Mouse (Mus musculus) intestine, embryonic 16.5 days (tissue): ENCODE measurements around the gene Eng. TPM values are rescaled to one million over a fixed set of nuclear protein-coding genes. Genes with fewer than 3 reads are reported as not detected.

ENCODE experiments used
- ATAC-seq: fragments of 200-750 bp; cut with Nextera tagmentation; 2 replicates; pipeline ENCODE4 v1.8.0; 2017; ENCODE audit warnings: moderate TSS enrichment, moderate library complexity
- H3K27ac ChIP-seq: fragments of 300-500 bp; sonication (generic); 2 replicates; pipeline ENCODE4 v1.5.1; 2014; ENCODE audit warnings: mild to moderate bottlenecking, low read length
- H3K27me3 ChIP-seq: fragments of 300-500 bp; sonication (generic); replicated peaks from 2 replicates; pipeline ENCODE4 v1.6.1; 2014; ENCODE audit warnings: low read length, control low read depth, mixed read lengths; ENCODE audit not compliant: control insufficient read depth, insufficient read depth
- H3K36me3 ChIP-seq: fragments of 300-500 bp; sonication (generic); 2 replicates; pipeline ENCODE4 v1.6.1; 2014; ENCODE audit warnings: low read length, control low read depth; ENCODE audit not compliant: control insufficient read depth, insufficient read depth
- H3K4me1 ChIP-seq: fragments of 300-500 bp; sonication (generic); 2 replicates; pipeline ENCODE4 v1.6.1; 2014; ENCODE audit warnings: low read length, control low read depth, mixed read lengths; ENCODE audit not compliant: control insufficient read depth, insufficient read depth
- H3K4me2 ChIP-seq: fragments of 300-500 bp; sonication (generic); 2 replicates; pipeline ENCODE4 v1.6.1; 2014; ENCODE audit warnings: low read depth, low read length, control low read depth
- H3K4me3 ChIP-seq: fragments of 300-500 bp; sonication (generic); 2 replicates; pipeline ENCODE4 v1.5.1; 2014; ENCODE audit warnings: mild to moderate bottlenecking, low read length
- H3K9ac ChIP-seq: fragments of 300-500 bp; sonication (generic); 2 replicates; pipeline ENCODE4 v1.6.1; 2014; ENCODE audit warnings: low read depth, low read length
- H3K9me3 ChIP-seq: fragments of 300-500 bp; sonication (generic); 2 replicates; pipeline ENCODE4 v1.6.1; 2016; ENCODE audit warnings: low read length, control low read depth; ENCODE audit not compliant: control insufficient read depth
- WGBS: fragments of 180-500 bp; shearing (Covaris S2); extraction: QIAGEN DNeasy Blood & Tissue Kit; methylation state at CpG from one replicate; pipeline ENCODE4 v1.1.7; 2014; 5-methylcytosine and 5-hydroxymethylcytosine counted together
- polyA plus RNA-seq: library from polyadenylated mRNA; unstranded; fragments of >200 nt; fragmentation: Nextera tagmentation; extraction: Ambion mirVana; gene quantifications from 2 replicates; pipeline ENCODE4 v1.2.1, GENCODE M21; 2015

Eng gene
- polyA plus RNA-seq, 1 experiment from 2014 or later = 66.8 TPM

GRCm38 (mm10) chr2:32681754-32682153 is 35.4 kb downstream of the Eng start:
- WGBS = 51% methylated on average over 6 of the region's 6 CpGs
- H3K9ac ChIP-seq = peak overlapping the region; percentile 54
- ATAC-seq = peak; percentile 10; the same call in 1 of the 2 replicates
- peak overlapping the region; percentile 74 for H3K27ac ChIP-seq
- H3K4me3 ChIP-seq = no peak overlapping the region
- H3K9me3 ChIP-seq = no peaks in the 10 kb centered on the region
- H3K36me3 ChIP-seq = peaks cover 16% of the 10 kb centered on the region
- H3K27me3 ChIP-seq = no peaks in the 10 kb centered on the region
- H3K4me2 ChIP-seq = no peak overlapping the region
- H3K4me1 ChIP-seq = peaks cover 36% of the 10 kb centered on the region

- Histone ChIP-seq H3K27me3 (no peaks in the 10 kb centered on the region), H3K9ac (no peak overlapping the region), H3K4me1 (peaks cover 36% of the 10 kb centered on the region), H3K36me3 (peaks cover 19% of the 10 kb centered on the region), H3K9me3 (no peaks in the 10 kb centered on the region), H3K4me3 (no peak overlapping the region), H3K4me2 (no peak overlapping the region), H3K27ac (peak overlapping the region; percentile 9)
- WGBS = 78% methylated on average over 14 of the region's 14 CpGs
- ATAC-seq = no peak
Observed at GRCm38 (mm10) chr2:32682721-32683417, 36.5 kb downstream of the Eng start.

GRCm38 (mm10) chr2:32683701-32684100 is 37.3 kb downstream of the Eng start:
- 89% methylated on average over 10 of the region's 10 CpGs for WGBS
- Histone ChIP-seq H3K4me1 (peaks cover 35% of the 10 kb centered on the region), H3K27ac (no peak overlapping the region), H3K36me3 (peaks cover 21% of the 10 kb centered on the region), H3K4me3 (no peak overlapping the region), H3K4me2 (no peak overlapping the region), H3K27me3 (no peaks in the 10 kb centered on the region), H3K9me3 (no peaks in the 10 kb centered on the region), H3K9ac (no peak overlapping the region)
- no peak for ATAC-seq

- Histone ChIP-seq H3K36me3 (peaks cover 21% of the 10 kb centered on the region), H3K4me3 (no peak overlapping the region), H3K27me3 (no peaks in the 10 kb centered on the region), H3K9ac (no peak overlapping the region), H3K9me3 (no peaks in the 10 kb centered on the region), H3K4me1 (peaks cover 28% of the 10 kb centered on the region), H3K27ac (no peak overlapping the region; the same call in 1 of the 2 replicates), H3K4me2 (no peak overlapping the region)
- ATAC-seq = no peak
- 88% methylated on average over 15 of the region's 15 CpGs for whole genome bisulfite sequencing
Observed at GRCm38 (mm10) chr2:32684681-32685428, 38.5 kb downstream of the Eng start.

- 81% methylated on average over 3 of the region's 3 CpGs for WGBS
- ATAC-seq = peak; percentile 39; the same call in 1 of the 2 replicates
- Histone ChIP-seq H3K36me3 (peaks cover 21% of the 10 kb centered on the region), H3K27ac (peak overlapping the region; percentile 52), H3K4me2 (no peak overlapping the region), H3K4me3 (no peak overlapping the region), H3K27me3 (no peaks in the 10 kb centered on the region), H3K9me3 (no peaks in the 10 kb centered on the region), H3K4me1 (peaks cover 22% of the 10 kb centered on the region), H3K9ac (no peak overlapping the region; the same call in 1 of the 2 replicates)
Observed at GRCm38 (mm10) chr2:32685807-32686206, 39.4 kb downstream of the Eng start.

- Histone ChIP-seq H3K27ac (peak overlapping the region; percentile 52; the same call in 1 of the 2 replicates), H3K4me2 (no peak overlapping the region), H3K4me3 (no peak overlapping the region), H3K27me3 (no peaks in the 10 kb centered on the region), H3K9ac (0 out of 2 replicates have a peak overlapping the region, but pooled peaks have one; percentile 24), H3K9me3 (no peaks in the 10 kb centered on the region), H3K36me3 (peaks cover 21% of the 10 kb centered on the region), H3K4me1 (peaks cover 20% of the 10 kb centered on the region)
- ATAC-seq = no peak
- 86% methylated on average over 6 of the region's 6 CpGs for WGBS
Observed at GRCm38 (mm10) chr2:32686640-32687039, 40.2 kb downstream of the Eng start.

GRCm38 (mm10) chr2:32687562-32687961 is 41.2 kb downstream of the Eng start:
- Histone ChIP-seq H3K27me3 (no peaks in the 10 kb centered on the region), H3K4me2 (no peak overlapping the region), H3K4me1 (peaks cover 17% of the 10 kb centered on the region), H3K27ac (no peak overlapping the region), H3K9me3 (no peaks in the 10 kb centered on the region), H3K36me3 (peaks cover 21% of the 10 kb centered on the region), H3K9ac (no peak overlapping the region), H3K4me3 (no peak overlapping the region)
- no peak for ATAC-seq
- WGBS = 93% methylated on average over 8 of the region's 8 CpGs

GRCm38 (mm10) chr2:32689420-32689819 is 43.0 kb downstream of the Eng start:
- H3K36me3 ChIP-seq = peaks cover 21% of the 10 kb centered on the region
- no peak overlapping the region for H3K27ac ChIP-seq
- WGBS = 26% methylated on average over 5 of the region's 5 CpGs
- no peak overlapping the region for H3K9ac ChIP-seq
- H3K4me1 ChIP-seq = peaks cover 26% of the 10 kb centered on the region
- no peaks in the 10 kb centered on the region for H3K27me3 ChIP-seq
- H3K4me3 ChIP-seq = no peak overlapping the region
- ATAC-seq = no peak
- no peak overlapping the region for H3K4me2 ChIP-seq
- H3K9me3 ChIP-seq = no peaks in the 10 kb centered on the region

GRCm38 (mm10) chr2:32691041-32691440 is 44.6 kb downstream of the Eng start:
- Histone ChIP-seq H3K27me3 (no peaks in the 10 kb centered on the region), H3K9me3 (no peaks in the 10 kb centered on the region), H3K4me3 (no peak overlapping the region), H3K27ac (no peak overlapping the region), H3K4me2 (no peak overlapping the region), H3K9ac (0 out of 2 replicates have a peak overlapping the region, but pooled peaks have one; percentile 37), H3K4me1 (peaks cover 23% of the 10 kb centered on the region), H3K36me3 (peaks cover 10% of the 10 kb centered on the region; the same call in 1 of the 2 replicates)
- ATAC-seq = no peak
- 66% methylated on average over 11 of the region's 11 CpGs for WGBS
